Mouse (Mus musculus) stomach, postnatal 0 days (tissue): ENCODE data around the gene Dmd. TPM values are rescaled to one million over a fixed set of nuclear protein-coding genes. Genes with fewer than 3 reads are reported as not detected.

ENCODE experiments used
- ATAC-seq: fragments of 200-750 bp; cut with Nextera tagmentation; 2 replicates; pipeline ENCODE4 v1.8.0; 2017; ENCODE audit not compliant: low FRiP score, low TSS enrichment
- DNase-seq: peaks from one replicate; pipeline ENCODE4 v3.0.0-alpha.2; 2016; ENCODE audit warnings: low spot score
- H3K27ac ChIP-seq: fragments of 300-500 bp; sonication (generic); replicated peaks from 2 replicates; pipeline ENCODE4 v1.5.1; 2014; ENCODE audit warnings: mild to moderate bottlenecking, control low read depth
- H3K27me3 ChIP-seq: fragments of 300-500 bp; sonication (generic); 2 replicates; pipeline ENCODE4 v1.6.1; 2014; ENCODE audit warnings: low read length; ENCODE audit not compliant: control insufficient read depth, insufficient read depth
- H3K36me3 ChIP-seq: fragments of 300-500 bp; sonication (generic); 2 replicates; pipeline ENCODE4 v1.6.1; 2014; ENCODE audit warnings: low read length, mixed read lengths; ENCODE audit not compliant: control insufficient read depth, insufficient read depth
- H3K4me1 ChIP-seq: fragments of 300-500 bp; sonication (generic); replicated peaks from 2 replicates; pipeline ENCODE4 v1.6.1; 2014; ENCODE audit warnings: antibody characterized with exemption; ENCODE audit not compliant: control insufficient read depth, insufficient read depth
- H3K4me2 ChIP-seq: fragments of 300-500 bp; sonication (generic); replicated peaks from 2 replicates; pipeline ENCODE4 v1.6.1; 2014; ENCODE audit warnings: low read depth, mild to moderate bottlenecking, control low read depth, moderate library complexity
- H3K4me3 ChIP-seq: fragments of 300-500 bp; sonication (generic); 2 replicates; pipeline ENCODE4 v1.5.1; 2014; ENCODE audit warnings: low read depth, low read length, control low read depth
- H3K9ac ChIP-seq: fragments of 300-500 bp; sonication (generic); 2 replicates; pipeline ENCODE4 v1.6.1; 2014; ENCODE audit warnings: mild to moderate bottlenecking, low read length, control low read depth, mixed read lengths
- H3K9me3 ChIP-seq: fragments of 300-500 bp; sonication (generic); 2 replicates; pipeline ENCODE4 v1.6.1; 2016; ENCODE audit warnings: low read length; ENCODE audit not compliant: control insufficient read depth
- CTCF ChIP-seq: IDR thresholded peaks from 2 replicates; pipeline ENCODE4 v1.5.1; 2016; ENCODE audit warnings: antibody characterized with exemption, low read depth, mild to moderate bottlenecking, moderate library complexity
- EP300 ChIP-seq: optimal IDR thresholded peaks from 2 replicates; pipeline ENCODE3; 2016; ENCODE audit warnings: antibody characterized with exemption
- WGBS: fragments of 180-500 bp; shearing (Covaris S2); extraction: QIAGEN DNeasy Blood & Tissue Kit; methylation state at CpG from one replicate; pipeline ENCODE4 v1.1.7; 2014; 5-methylcytosine and 5-hydroxymethylcytosine counted together
- polyA plus RNA-seq: library from polyadenylated mRNA; unstranded; fragments of >200 nt; fragmentation: Nextera tagmentation; extraction: Ambion mirVana; gene quantifications from 2 replicates; pipeline ENCODE4 v1.2.1, GENCODE M21; 2015

Dmd gene
- polyA plus RNA-seq, 1 experiment from 2014 or later: 15.5 TPM

DNA sequence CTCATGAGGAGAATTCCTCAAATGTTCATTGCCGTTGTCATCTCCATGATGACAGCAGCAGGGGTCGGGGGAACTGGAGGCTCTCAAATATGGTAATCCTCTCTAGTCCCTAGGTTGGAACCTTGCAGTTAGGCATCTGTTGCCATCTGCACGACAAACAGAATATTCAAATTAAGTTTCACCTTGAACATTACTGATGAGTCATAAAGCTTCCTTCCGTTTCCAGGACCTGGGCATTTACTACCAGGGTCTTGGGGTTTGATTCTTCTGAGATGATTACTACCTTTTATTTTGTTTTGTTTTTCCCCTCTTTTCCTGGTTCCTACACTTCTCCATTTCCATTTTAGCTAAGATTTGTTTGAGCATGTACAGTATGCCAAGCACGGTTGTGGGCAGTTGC is 2249.0 kb downstream of the Dmd start:
- no peak overlapping the region for H3K4me3 ChIP-seq
- no peak for DNase-seq
- H3K9ac ChIP-seq: no peak overlapping the region
- H3K27me3 ChIP-seq: no peaks in the 10 kb centered on the region
- H3K36me3 ChIP-seq: no peaks in the 10 kb centered on the region
- H3K4me1 ChIP-seq: no peaks in the 10 kb centered on the region
- ATAC-seq: no peak
- no peak for TF ChIP-seq CTCF
- no peak for TF ChIP-seq EP300
- no peak overlapping the region for H3K4me2 ChIP-seq
- no peak overlapping the region for H3K27ac ChIP-seq
- 89% methylated on average over 5 of the region's 5 CpGs for WGBS
- H3K9me3 ChIP-seq: no peaks in the 10 kb centered on the region

DNA sequence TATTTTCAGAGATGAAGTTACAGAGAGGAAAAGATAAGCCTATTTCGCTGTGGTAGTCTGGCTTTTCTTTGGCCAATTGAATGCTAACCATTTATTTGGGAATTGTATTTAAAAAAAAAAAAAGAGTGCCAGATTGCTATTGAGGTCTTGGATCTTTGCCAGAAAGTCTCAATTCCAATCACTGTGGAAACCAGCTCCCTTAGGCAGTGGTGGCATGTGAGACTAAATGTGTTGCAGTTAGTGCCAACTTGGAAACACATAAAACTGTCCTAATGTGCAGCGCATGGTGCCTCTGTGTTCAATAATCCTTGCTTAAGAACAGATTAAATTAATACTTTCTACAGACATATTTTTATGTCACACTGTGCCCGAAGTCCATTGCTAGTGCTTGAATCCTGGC is 2250.7 kb downstream of the Dmd start:
- Histone ChIP-seq H3K4me1 (no peaks in the 10 kb centered on the region), H3K4me2 (no peak overlapping the region), H3K27me3 (no peaks in the 10 kb centered on the region), H3K9ac (no peak overlapping the region), H3K27ac (no peak overlapping the region), H3K9me3 (no peaks in the 10 kb centered on the region), H3K4me3 (no peak overlapping the region), H3K36me3 (no peaks in the 10 kb centered on the region)
- TF ChIP-seq EP300 (no peak), CTCF (no peak)
- DNase-seq (no peak), ATAC-seq (no peak)
- WGBS: 72% methylated on average over 3 of the region's 3 CpGs

DNA sequence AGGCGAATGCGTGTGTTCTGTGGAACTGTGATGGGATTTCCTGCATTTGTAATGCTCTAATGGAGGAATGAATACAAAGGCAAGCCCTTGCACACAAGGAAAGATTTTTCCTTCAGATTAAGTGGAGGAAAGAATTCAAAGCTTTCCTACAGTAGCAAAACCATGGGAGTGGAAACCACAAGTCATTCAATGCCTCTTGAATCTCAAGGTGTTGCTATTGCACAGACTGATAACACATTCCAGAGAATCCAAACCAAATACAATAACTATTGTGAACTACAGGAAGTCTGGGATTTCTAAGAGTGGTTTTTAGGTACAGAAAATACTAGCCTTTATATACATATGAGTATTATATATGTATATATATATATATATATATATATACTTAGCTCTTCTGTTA is 2258.3 kb downstream of the Dmd start:
- ATAC-seq (no peak), DNase-seq (no peak)
- no peaks in the 10 kb centered on the region for H3K4me1 ChIP-seq
- H3K27ac ChIP-seq: no peak overlapping the region
- no peak overlapping the region for H3K4me3 ChIP-seq
- no peak overlapping the region for H3K9ac ChIP-seq
- H3K27me3 ChIP-seq: no peaks in the 10 kb centered on the region
- no peaks in the 10 kb centered on the region for H3K36me3 ChIP-seq
- TF ChIP-seq EP300: no peak
- no peak for TF ChIP-seq CTCF
- no peaks in the 10 kb centered on the region for H3K9me3 ChIP-seq
- H3K4me2 ChIP-seq: no peak overlapping the region
- WGBS: 81% methylated on average over 2 of the region's 2 CpGs

DNA sequence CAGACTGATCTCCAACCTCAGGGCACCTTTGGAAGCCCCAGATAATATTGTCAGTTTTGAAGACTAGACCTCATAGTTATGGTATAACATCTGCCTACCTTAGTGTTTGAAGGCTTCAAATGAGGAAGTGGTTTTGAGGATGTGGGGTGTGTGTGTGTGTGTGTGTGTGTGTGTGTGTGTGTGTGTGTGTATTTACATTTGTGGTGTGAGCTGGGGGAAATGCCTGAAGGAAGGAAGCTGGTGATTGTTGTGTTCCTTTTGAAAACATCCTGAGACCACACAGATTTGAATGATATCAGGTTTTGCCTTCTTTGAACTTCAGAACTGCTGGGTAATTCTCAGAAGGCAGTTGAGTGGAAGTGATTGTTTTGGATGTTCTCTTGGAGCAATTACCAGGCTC is 2278.2 kb downstream of the Dmd start:
- DNase-seq (no peak), ATAC-seq (no peak)
- Histone ChIP-seq H3K36me3 (no peaks in the 10 kb centered on the region), H3K9ac (no peak overlapping the region), H3K27me3 (no peaks in the 10 kb centered on the region), H3K9me3 (no peaks in the 10 kb centered on the region), H3K27ac (no peak overlapping the region), H3K4me3 (no peak overlapping the region), H3K4me2 (no peak overlapping the region), H3K4me1 (no peaks in the 10 kb centered on the region)
- no peak for TF ChIP-seq EP300
- TF ChIP-seq CTCF: no peak

DNA sequence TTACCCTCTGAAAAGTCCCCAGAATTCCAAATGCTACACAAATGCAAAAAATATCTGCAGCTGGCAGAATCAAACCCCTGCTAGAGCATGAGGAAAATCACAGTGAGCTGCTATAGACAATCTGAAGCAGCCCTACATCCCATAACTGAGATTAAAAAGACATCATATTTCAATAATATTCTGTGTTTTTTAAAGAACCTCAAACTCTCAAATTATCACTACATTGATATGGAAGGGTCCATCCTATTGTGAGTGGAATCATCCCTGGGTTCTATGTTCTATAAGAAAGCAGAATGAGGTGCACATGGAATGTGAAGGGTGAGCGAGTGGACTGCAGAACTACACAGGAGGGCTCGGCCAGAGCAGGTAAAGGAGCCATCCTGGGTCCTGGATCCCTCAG is 2300.7 kb downstream of the Dmd start, which contains the start of gene Fthl17a:
Fthl17a (plus strand) TSS at position 301 of the 400 bp plus-strand sequence.
- WGBS: 73% methylated on average over 2 of the region's 2 CpGs
- Histone ChIP-seq H3K36me3 (no peaks in the 10 kb centered on the region), H3K4me2 (no peak within 1 kb of the TSS), H3K4me3 (no peak within 1 kb of the TSS), H3K9me3 (no peaks in the 10 kb centered on the region), H3K27ac (no peak within 1 kb of the TSS), H3K4me1 (no peaks in the 10 kb centered on the region), H3K27me3 (no peaks in the 10 kb centered on the region), H3K9ac (no peak within 1 kb of the TSS)
- DNase-seq: no peak
- ATAC-seq: no peak
- no peak for TF ChIP-seq CTCF
- TF ChIP-seq EP300: no peak
